Mouse (Mus musculus) forebrain, embryonic 14.5 days (tissue): ENCODE data around the gene Gm49384. TPM values are rescaled to one million over a fixed set of nuclear protein-coding genes. Genes with fewer than 3 reads are reported as not detected.
A peak's percentile ranks its signal among the peaks of the same experiment; 100 is the strongest.
"Not testable (repeated sequence)": the region's sequence is repeated elsewhere in the genome, so short reads cannot be mapped to it uniquely, and the experiment has no call there.

ENCODE experiments used
- ATAC-seq: fragments of 200-750 bp; cut with Nextera tagmentation; 2 replicates; pipeline ENCODE4 v1.8.0; 2017; ENCODE audit warnings: mild to moderate bottlenecking, moderate library complexity
- DNase-seq: peaks from one replicate; pipeline ENCODE4 v3.0.0-alpha.2; 2015; ENCODE audit warnings: low spot score
- H3K27ac ChIP-seq: fragments of 300-500 bp; sonication (generic); 2 replicates; pipeline ENCODE4 v1.5.1; 2014; ENCODE audit warnings: low read depth, mild to moderate bottlenecking, control low read depth, low read length, moderate library complexity
- H3K27me3 ChIP-seq: fragments of 300-500 bp; sonication (generic); replicated peaks from 2 replicates; pipeline ENCODE4 v1.6.1; 2014; ENCODE audit warnings: low read length, control low read depth, mixed read lengths; ENCODE audit not compliant: control insufficient read depth, insufficient read depth
- H3K36me3 ChIP-seq: fragments of 300-500 bp; sonication (generic); 2 replicates; pipeline ENCODE4 v1.6.1; 2014; ENCODE audit warnings: low read length, control low read depth; ENCODE audit not compliant: control insufficient read depth, insufficient read depth
- H3K4me1 ChIP-seq: fragments of 300-500 bp; sonication (generic); 2 replicates; pipeline ENCODE4 v1.6.1; 2014; ENCODE audit warnings: antibody characterized with exemption, low read length, control low read depth; ENCODE audit not compliant: control insufficient read depth, insufficient read depth
- H3K4me2 ChIP-seq: fragments of 300-500 bp; sonication (generic); 2 replicates; pipeline ENCODE4 v1.6.1; 2014; ENCODE audit warnings: mild to moderate bottlenecking, control low read depth, low read length
- H3K4me3 ChIP-seq: fragments of 300-500 bp; sonication (generic); 2 replicates; pipeline ENCODE4 v1.5.1; 2014; ENCODE audit warnings: low read depth, low read length, control low read depth
- H3K9ac ChIP-seq: fragments of 300-500 bp; sonication (generic); 2 replicates; pipeline ENCODE4 v1.6.1; 2014; ENCODE audit warnings: mild to moderate bottlenecking, low read length, control low read depth, moderate library complexity
- H3K9me3 ChIP-seq: fragments of 300-500 bp; sonication (generic); replicated peaks from 2 replicates; pipeline ENCODE4 v1.6.1; 2016; ENCODE audit warnings: low read length, control low read depth, mixed read lengths; ENCODE audit not compliant: control insufficient read depth
- WGBS: fragments of 180-500 bp; shearing (Covaris S2); extraction: QIAGEN DNeasy Blood & Tissue Kit; methylation state at CpG from one replicate; pipeline ENCODE4 v1.1.7; 2014; 5-methylcytosine and 5-hydroxymethylcytosine counted together
- polyA plus RNA-seq: library from polyadenylated mRNA; unstranded; fragments of >200 nt; fragmentation: Nextera tagmentation; extraction: Ambion mirVana; gene quantifications from 2 replicates; pipeline ENCODE4 v1.2.1, GENCODE M21; 2014

Gene Gm49384
- polyA plus RNA-seq, 1 experiment from 2014 or later, result 22.1 TPM

GRCm38 (mm10) chr12:69164904-69165303 lies 39.2 kb downstream of the Gm49384 start:
- no peak for ATAC-seq
- H3K4me2 ChIP-seq, result no peak overlapping the region
- no peak overlapping the region for H3K9ac ChIP-seq
- H3K27me3 ChIP-seq, result no peaks in the 10 kb centered on the region
- H3K27ac ChIP-seq, result no peak overlapping the region
- DNase-seq, result no peak
- peaks cover 4% of the 10 kb centered on the region; the same call in 1 of the 2 replicates for H3K4me1 ChIP-seq
- no peaks in the 10 kb centered on the region for H3K9me3 ChIP-seq
- WGBS, result 59% methylated on average over 3 of the region's 3 CpGs
- no peak overlapping the region for H3K4me3 ChIP-seq
- no peaks in the 10 kb centered on the region for H3K36me3 ChIP-seq

GRCm38 (mm10) chr12:69163586-69163985 lies 40.5 kb downstream of the Gm49384 start:
- not testable (repeated sequence) for ATAC-seq, H3K36me3 ChIP-seq, H3K9me3 ChIP-seq, DNase-seq, H3K4me3 ChIP-seq, H3K9ac ChIP-seq, H3K4me2 ChIP-seq, H3K27me3 ChIP-seq, H3K4me1 ChIP-seq, H3K27ac ChIP-seq
- WGBS, result 86% methylated on average over 4 of the region's 4 CpGs

- H3K27me3 ChIP-seq, H3K9me3 ChIP-seq, H3K4me3 ChIP-seq, H3K9ac ChIP-seq, H3K4me1 ChIP-seq, H3K4me2 ChIP-seq, DNase-seq, ATAC-seq, H3K27ac ChIP-seq: not testable (repeated sequence)
- peaks cover 19% of the 10 kb centered on the region for H3K36me3 ChIP-seq
- 83% methylated on average over 2 of the region's 2 CpGs for WGBS
Observed at GRCm38 (mm10) chr12:69160677-69161076, 43.4 kb downstream of the Gm49384 start.

- ATAC-seq (0 out of 2 replicates have a peak, but pooled peaks have one; percentile 4), DNase-seq (peak; percentile 82)
- no peak overlapping the region for H3K4me2 ChIP-seq
- peak overlapping the region; percentile 73; the same call in 1 of the 2 replicates for H3K4me3 ChIP-seq
- H3K4me1 ChIP-seq, result peaks cover 5% of the 10 kb centered on the region
- peaks cover 21% of the 10 kb centered on the region for H3K36me3 ChIP-seq
- H3K9me3 ChIP-seq, result no peaks in the 10 kb centered on the region
- H3K27ac ChIP-seq, result no peak overlapping the region
- WGBS, result 4% methylated on average over 9 of the region's 9 CpGs
- H3K27me3 ChIP-seq, result no peaks in the 10 kb centered on the region
- H3K9ac ChIP-seq, result no peak overlapping the region
Observed at GRCm38 (mm10) chr12:69159578-69159940, 44.5 kb downstream of the Gm49384 start.

GRCm38 (mm10) chr12:69158765-69159577 lies 45.1 kb downstream of the Gm49384 start, which contains the start of gene Rps29:
Gene Rps29 (minus strand): TSS chr12:69159186.
- H3K27me3 ChIP-seq, H3K9me3 ChIP-seq, H3K4me1 ChIP-seq: not testable (repeated sequence)
- Histone ChIP-seq H3K4me2 (peak within 1 kb of the TSS; percentile 75), H3K4me3 (peak within 1 kb of the TSS; percentile 73), H3K27ac (peak within 1 kb of the TSS; percentile 88), H3K36me3 (peaks cover 21% of the 10 kb centered on the region), H3K9ac (peak within 1 kb of the TSS; percentile 91)
- under 1% methylated on average over 56 of the region's 68 CpGs for WGBS
- ATAC-seq, result peak; percentile 99
- DNase-seq, result peak; percentile 100

- Histone ChIP-seq H3K36me3 (peaks cover 21% of the 10 kb centered on the region), H3K4me1 (peaks cover 5% of the 10 kb centered on the region), H3K27me3 (no peaks in the 10 kb centered on the region), H3K9ac (peak overlapping the region; percentile 91), H3K4me3 (peak overlapping the region; percentile 73), H3K9me3 (no peaks in the 10 kb centered on the region), H3K27ac (peak overlapping the region; percentile 88), H3K4me2 (peak overlapping the region; percentile 75)
- no peak for ATAC-seq
- peak; percentile 39 for DNase-seq
- 2% methylated on average over 19 of the region's 19 CpGs for WGBS
Observed at GRCm38 (mm10) chr12:69158366-69158764, 45.7 kb downstream of the Gm49384 start.

- no peaks in the 10 kb centered on the region for H3K27me3 ChIP-seq
- 97% methylated on average over 2 of the region's 2 CpGs for WGBS
- H3K4me3 ChIP-seq, result no peak overlapping the region
Observed at GRCm38 (mm10) chr12:69157107-69157506, 47.0 kb downstream of the Gm49384 start.

GRCm38 (mm10) chr12:69156436-69156835 lies 47.6 kb downstream of the Gm49384 start:
- Histone ChIP-seq H3K36me3 (peaks cover 21% of the 10 kb centered on the region), H3K4me2 (no peak overlapping the region), H3K4me1 (peaks cover 5% of the 10 kb centered on the region), H3K9me3 (no peaks in the 10 kb centered on the region), H3K27me3 (no peaks in the 10 kb centered on the region), H3K27ac (no peak overlapping the region), H3K4me3 (no peak overlapping the region), H3K9ac (no peak overlapping the region)
- DNase-seq, result no peak
- no peak for ATAC-seq
- 84% methylated on average over 4 of the region's 4 CpGs for WGBS

More at GRCm38 (mm10) chr12:69157107-69157506, 47.0 kb downstream of the Gm49384 start:
- H3K9me3 ChIP-seq, result no peaks in the 10 kb centered on the region
- no peak overlapping the region for H3K9ac ChIP-seq
- no peak for DNase-seq
- H3K36me3 ChIP-seq, result peaks cover 21% of the 10 kb centered on the region
- no peak for ATAC-seq
- no peak overlapping the region for H3K27ac ChIP-seq
- H3K4me1 ChIP-seq, result peaks cover 5% of the 10 kb centered on the region
- peak overlapping the region; percentile 75; the same call in 1 of the 2 replicates for H3K4me2 ChIP-seq

- H3K4me3 ChIP-seq, result no peak overlapping the region
- peaks cover 21% of the 10 kb centered on the region for H3K36me3 ChIP-seq
- no peaks in the 10 kb centered on the region for H3K9me3 ChIP-seq
- H3K4me2 ChIP-seq, result no peak overlapping the region
- H3K27me3 ChIP-seq, result no peaks in the 10 kb centered on the region
- ATAC-seq (no peak), DNase-seq (no peak)
- H3K4me1 ChIP-seq, result peaks cover 5% of the 10 kb centered on the region
- no peak overlapping the region for H3K9ac ChIP-seq
- WGBS, result 86% methylated on average over 2 of the region's 2 CpGs
- H3K27ac ChIP-seq, result no peak overlapping the region
Observed at GRCm38 (mm10) chr12:69155923-69156322, 48.1 kb downstream of the Gm49384 start.
